Mouse (Mus musculus): ENCODE results near the gene Dsn1.

DNA sequence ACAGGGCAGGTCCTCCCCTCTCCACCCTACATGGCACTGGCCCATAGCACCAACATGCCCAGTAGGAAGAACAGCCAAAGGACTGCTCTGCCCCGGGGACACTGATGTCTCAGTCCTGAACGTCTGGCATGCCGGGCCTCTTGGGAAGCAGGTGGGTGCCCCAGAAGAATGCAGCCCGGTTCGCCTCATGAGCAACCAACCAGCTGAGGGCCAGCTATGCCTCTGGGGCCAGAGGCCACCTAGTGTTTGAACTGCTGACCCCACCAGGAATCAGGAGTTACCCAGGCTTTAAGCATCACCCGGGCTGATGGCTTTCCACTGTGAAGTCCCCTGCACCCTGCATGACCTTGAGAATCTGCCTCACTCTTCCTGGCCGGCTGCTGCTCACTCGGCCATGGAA lies 45.5 kb upstream of the Dsn1 start:
- no peak for TF ChIP-seq CTCF (IDR thresholded peaks at IDR 0.05; ENCODE audit: low read depth)
- no peak for TF ChIP-seq EP300 (IDR thresholded peaks at IDR 0.05; ENCODE audit: low read depth)
